Mouse (Mus musculus) heart, postnatal 10 days (tissue): ENCODE measurements around the gene Fam167b. TPM values are rescaled to one million over a fixed set of nuclear protein-coding genes. Genes with fewer than 3 reads are reported as not detected.
"Not testable (repeated sequence)": the region's sequence is repeated elsewhere in the genome, so short reads cannot be mapped to it uniquely, and the experiment has no call there.

Source experiments
- DNase-seq, 2 experiments: peaks; one replicate each; pipeline ENCODE4 v3.0.0; 2021
- intact Hi-C: fragments of 180-260 bp; cut with DNase I; formaldehyde crosslinking; loops from one replicate; pipeline ENCODE4 v1.15.1; 2025
- total RNA-seq, 2 experiments: library from RNA; stranded (reverse); gene quantifications; 2 replicates each; pipeline ENCODE4 v1.2.3; 2021

The Fam167b gene
- total RNA-seq, 2 experiments from 2014 or later, result 1.7 to 1.9 TPM

DNA sequence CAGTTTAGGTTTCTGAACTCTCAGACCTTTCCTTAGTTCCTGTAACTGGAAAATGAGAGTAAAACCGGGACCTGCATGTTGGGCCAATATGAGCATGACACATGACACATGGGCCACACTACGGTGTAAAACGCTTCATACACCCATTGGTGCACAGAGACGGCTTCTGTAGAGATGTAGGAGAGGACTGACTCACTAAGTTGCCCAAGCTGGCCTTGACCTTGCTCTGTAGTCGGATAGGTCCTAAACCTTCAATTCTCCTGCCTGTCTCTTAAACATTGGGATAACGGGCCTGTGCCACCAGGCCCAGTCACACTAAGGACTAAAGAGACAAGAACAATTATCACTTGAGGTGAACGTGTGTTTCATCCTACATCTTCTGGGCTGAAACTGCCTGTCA, 10.0 kb downstream of the Fam167b start:
- DNase-seq, result no peak
- intact Hi-C loops, result no loop called here

DNA sequence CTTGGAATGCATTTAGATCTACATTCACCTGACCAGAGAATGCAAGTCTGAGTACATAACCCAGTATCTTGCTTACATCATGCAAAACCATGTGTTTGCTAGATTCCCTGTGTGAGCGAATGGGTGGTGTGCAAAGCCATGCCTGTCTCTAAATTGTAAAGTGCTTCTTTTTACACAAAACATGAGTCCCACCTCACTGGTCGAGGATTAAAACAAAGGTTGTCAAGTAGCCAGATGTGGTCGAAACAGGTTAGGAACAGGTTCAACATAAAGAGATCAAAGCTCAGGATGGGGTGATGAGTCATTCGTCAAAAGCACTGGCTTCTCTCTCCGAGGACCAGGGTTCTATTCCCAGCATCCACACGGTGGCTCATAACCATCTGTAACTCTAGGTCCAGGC, 13.2 kb downstream of the Fam167b start:
- intact Hi-C loops, result no loop called here
- DNase-seq, result no peak

DNA sequence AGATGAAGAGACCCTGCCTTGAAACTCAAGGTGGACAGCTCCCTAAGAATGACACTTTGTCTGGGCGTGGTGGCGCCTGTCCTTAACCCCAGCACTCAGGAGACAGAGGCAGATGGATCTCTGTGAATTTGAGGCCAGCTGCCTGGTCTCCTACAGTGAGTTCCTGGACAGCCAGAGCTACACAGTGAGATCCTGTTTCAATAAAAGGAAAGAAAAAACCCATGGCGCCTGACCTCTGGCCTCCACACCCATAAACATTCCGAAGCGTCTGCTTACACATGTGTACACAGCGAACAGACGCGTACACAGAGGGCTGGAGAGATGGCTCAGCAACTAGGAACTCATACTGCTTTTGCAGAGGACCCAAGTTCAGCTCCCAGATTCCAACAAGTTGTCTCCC, 14.6 kb downstream of the Fam167b start:
- DNase-seq, result no peak
- intact Hi-C loops, result no loop called here

DNA sequence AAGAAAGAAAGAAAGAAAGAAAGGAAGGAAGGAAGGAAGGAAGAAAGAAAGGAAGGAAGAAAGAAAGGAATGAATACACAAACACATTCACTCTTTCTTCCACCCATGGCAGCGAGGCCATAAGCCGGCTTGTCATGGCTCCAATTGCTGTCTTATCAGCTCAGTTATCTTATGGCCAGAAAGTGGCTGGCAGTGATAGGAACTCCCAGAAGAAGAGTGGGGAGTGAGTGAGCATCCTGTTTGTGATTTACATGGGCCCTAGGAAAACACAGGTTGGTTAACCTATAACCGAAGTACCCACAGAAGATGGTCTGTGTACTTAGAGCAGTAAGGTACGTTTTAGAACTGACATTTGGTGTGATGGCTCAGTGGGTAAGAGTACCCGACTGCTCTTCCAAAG, 17.2 kb downstream of the Fam167b start:
- no peak for DNase-seq
- intact Hi-C loops, result no loop called here

DNA sequence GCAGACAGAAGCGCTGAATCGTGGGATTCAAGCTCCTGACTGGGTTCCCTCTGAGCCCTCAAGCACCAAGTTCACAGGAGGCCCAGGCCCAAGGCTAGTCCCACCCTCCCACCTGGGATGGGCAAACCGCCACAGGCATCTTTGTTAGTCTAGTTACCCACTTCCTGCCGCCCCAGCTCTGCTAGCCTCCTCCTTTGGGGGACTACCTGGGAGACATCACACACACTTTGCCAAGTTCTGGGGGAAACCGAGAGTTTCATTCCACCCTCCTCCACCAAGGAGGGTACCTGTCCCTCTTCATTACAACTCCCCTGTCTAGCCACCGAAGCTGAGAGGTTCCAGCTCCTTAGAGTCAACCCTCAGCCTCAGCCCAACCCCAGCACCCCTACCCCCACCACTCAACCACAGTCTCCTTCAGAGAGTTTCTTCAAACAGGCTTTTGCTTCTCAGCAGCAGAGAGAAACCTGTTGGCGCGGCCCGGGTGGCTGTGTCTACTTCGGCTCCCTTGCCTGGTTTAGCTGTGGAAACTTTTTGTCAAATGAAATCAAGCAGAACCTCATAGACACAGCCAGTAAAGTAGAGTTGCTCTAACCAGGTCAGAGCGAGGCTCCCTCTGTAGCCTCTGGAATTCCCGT, 19.9 kb downstream of the Fam167b start:
- intact Hi-C loops, result no loop called here
- DNase-seq, result no peak

DNA sequence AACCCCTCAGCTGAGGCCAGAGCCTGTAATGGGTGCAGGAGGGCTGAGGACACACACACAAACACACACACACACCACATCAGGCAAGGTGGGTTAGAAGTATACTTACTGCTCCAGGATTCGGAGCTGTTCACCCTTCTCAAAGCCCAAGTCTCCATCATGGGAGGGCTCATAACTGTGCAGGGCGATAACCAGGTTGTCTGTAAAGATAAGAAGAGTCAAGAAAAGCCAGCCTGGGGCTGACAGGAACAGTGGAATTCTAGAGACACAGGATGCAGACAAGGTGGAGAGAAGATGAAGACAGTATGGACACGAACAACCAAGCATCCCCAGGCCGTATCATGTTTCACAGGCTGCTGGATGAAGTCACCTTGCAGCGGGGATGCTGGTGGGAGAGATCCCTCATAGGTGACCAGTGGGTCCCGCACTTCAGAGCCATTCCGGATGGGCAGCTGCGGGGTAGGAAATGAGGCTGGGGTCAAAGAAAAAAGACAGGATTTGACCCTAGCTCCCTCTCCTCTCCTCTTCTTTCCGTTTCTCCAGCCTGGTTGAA, 21.0 kb downstream of the Fam167b start:
- no peak for DNase-seq
- intact Hi-C loops, result no loop called here

DNA sequence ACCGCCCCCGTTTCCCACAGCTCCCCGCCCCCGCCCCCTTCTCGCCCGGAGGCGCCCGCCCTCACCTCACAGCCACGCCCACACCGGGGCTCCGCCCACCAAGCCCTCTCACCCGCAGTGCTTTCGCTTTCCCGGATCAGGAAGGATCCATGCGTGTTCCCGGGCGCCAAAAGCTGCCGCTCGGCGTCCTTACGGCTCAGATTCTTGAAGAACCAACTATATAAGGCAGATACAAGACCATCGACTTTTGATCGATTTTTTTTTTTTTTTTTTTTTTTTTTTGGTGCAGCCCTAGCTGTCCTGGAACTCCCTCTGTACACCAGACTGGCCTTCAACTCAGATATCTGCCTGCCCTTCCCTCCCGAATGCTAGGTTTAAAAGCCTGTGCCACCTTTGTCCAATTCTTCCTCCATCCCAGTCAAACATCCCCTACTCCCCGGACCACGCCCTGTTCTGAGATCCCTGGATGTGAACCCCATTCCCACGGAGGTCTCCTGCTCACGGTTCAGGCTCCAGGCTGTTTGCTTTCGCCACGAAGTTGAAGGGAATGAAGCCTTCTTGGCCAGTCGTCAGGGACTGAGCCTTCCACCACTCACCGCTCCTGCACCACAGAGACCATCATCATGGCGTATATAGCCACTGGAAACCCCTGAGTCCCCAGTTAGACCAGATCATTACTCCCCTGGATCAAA, 21.7 kb downstream of the Fam167b start:
- intact Hi-C loops, result no loop called here
- peak; percentile 86 to 92 for DNase-seq

DNA sequence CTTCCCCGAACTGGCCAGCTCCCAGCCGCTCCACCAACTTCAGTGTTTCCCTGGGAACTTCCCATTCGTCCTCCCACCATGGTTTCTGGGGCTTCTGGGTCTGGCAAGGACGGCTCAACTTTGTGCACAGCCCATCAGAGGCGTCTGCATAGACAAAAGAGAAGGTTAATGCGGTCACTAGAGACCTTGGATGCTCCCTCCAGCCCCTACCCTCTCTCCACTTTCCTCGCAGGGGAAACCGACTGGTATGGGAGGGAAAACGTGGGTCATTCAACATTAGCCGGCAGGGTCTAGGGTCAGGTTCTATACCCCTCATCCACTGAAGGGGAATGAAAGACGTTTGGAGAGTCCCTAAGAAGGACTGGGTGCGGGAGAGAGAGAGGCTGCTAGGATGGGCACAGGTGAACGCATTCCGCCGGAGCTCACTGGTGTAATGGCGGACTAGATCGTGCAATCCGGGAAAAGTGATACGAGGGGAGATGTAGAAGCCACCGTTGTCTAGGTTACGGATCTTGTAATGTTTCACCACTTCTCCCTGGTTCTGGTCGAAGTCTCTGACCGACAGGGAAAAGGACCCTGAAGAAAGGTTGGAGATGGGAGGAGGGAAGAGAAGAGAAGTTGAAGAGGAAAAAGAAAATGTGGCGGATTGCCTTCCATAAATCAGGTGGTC, 22.4 kb downstream of the Fam167b start:
- peak in 1 of 2 experiments; percentile 24 for DNase-seq

DNA sequence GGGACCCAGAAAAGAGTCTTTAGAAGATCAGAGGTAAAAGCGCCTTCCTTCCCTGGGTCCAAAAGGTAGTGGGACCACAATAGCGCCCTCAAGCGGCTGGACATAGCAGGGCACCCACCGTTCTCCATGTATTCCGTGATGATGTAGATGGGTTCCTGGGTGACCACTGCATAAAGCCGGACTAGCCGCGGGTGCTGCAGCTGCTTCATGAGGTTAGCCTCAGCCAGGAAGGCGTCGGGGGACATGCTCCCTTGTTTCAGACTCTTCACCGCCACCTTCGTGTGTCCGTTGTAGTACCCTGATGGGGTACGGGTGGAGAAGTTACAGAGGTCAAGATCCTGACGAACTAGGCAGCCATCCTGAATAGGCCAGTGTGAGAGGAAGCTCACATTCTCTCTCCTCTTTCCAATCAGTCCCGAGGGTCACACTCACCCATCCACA, 22.9 kb downstream of the Fam167b start:
- peak in 1 of 2 experiments; percentile 63 for DNase-seq
- intact Hi-C loops, result no loop called here

More for the DNA sequence above, 22.4 kb downstream of the Fam167b start:
- intact Hi-C loops, result no loop called here

DNA sequence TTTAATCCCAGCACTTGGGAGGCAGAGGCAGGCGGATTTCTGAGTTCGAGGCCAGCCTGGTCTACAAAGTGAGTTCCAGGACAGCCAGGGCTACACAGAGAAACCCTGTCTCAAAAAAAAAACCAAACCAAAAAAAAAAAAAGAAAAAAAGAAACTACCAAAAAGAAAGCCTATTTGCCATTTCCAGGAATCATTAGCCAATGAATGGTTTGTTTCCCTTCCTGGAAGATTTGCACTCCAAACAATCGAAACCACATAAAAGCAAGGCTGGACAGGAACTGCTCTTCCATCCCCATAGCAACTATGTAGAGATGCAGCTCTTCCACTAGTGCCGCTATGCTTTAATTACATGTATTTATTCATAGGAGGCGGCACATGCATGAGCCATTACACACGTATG, 23.8 kb downstream of the Fam167b start:
- DNase-seq, intact Hi-C loops: not testable (repeated sequence)

DNA sequence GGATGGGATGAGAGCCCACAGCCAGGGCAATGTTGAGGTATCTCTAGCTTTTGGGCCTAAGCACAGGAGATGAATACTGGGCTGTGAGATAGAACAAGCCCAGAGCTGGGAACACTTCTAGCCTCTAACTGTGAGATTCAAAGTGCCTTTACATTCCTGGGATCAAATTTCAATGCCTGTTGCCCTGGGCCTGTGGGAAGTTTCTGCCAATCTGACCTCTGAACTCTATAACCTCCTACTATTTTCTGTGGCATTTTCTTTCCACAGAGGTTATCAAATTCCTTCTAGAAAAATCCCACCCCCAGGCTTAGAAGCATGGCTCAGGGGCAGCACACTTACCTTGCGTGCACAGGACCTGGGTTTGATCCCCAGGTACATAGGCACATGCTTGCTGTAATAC, 28.1 kb downstream of the Fam167b start:
- intact Hi-C loops, result no loop called here
- no peak for DNase-seq

DNA sequence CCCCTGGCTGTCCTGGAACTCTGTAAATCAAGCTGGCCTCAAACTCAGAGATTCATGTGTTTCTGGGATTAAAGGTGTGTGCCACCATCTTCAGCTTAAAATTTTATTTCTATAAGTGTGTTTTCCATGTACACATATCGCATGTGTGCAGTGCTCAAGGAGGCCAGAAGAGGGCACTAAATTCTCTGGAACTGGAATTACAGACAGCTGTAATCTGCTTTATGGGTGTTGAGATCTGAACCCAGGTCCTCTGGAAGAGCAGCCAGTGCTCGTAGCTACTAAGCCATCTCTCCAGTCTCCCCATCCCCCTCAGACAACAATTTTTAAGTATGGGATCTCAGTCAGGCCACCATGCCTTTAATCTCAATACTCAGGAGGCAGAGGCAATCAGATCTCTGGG, 29.0 kb downstream of the Fam167b start:
- peak in 1 of 2 experiments; percentile 40 for DNase-seq
- intact Hi-C loops, result loop anchor here (2.0 kb wide), 1 partner anchor 59 kb away; no protein-coding TSS in a partner anchor

DNA sequence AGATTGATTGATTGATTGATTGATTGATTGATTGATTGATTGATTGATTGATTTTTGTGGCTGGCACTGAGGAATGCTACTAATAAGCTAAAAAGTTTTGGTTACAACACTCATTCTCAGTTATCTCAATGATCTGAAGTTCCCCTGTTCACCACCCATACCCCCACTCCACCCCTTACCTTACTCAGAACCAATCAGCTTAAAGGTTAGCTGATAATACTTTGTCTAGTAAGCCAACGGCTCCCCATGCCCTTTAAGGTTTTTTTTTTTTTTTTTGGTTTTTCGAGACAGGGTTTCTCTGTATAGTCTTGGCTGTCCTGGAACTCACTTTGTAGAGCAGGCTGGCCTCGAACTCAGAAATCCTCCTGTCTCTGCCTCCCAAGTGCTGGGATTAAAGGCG, 30.7 kb downstream of the Fam167b start:
- intact Hi-C loops, result loop anchor here (2.0 kb wide), 1 partner anchor 61 kb away; no protein-coding TSS in a partner anchor
- DNase-seq, result not testable (repeated sequence)

DNA sequence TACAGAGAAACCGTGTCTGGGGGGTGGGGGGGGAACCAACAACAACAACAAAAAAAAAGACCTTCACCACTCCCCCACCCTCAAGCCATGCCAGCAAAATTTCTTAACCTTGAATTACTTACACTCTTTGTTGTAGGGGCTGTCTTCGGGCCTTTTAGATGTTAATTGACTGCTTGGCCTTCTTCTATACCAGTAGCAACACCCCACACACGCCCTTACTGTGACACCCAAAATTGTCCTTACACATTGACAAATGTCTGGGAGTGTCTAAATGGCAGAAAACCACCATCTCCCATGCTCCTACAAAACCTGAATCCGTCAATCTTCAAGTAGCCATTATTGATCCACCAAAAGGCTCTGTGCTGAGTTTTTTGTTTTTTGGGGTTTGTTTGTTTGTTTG, 34.2 kb downstream of the Fam167b start:
- intact Hi-C loops, result loop anchor here (5.0 kb wide), 1 partner anchor 47 kb away; no protein-coding TSS in a partner anchor
- no peak for DNase-seq

DNA sequence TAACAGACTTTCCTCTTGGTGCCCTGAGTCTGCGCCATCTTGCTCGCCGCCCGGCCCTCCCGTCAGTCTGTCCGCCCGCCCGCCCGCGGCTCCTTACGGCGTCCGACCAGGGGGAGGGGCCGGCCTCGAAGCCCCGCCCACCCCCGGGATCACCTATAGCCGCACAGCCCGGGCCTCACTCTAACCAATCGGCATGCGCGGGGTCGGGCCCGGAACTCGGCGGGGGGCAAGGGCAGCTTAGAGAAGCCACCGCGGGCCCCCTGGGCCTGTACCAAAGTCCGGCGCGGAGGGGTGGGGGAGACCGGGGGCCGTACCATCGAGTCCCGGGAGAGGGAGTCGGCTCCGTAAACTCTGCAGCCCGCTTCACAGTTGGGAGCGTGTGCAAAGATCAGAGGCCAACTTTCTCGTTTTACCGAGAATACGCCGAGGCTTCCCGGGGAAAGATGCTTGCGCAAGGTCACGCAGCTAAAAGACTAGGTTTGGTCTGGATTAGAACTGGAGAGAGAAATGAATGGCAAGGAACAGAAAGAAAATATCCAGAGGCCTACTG, 35.7 kb downstream of the Fam167b start, which contains the start of gene Hdac1:
Hdac1 (minus strand) TSS at position 122 of the 550 bp plus-strand sequence.
- intact Hi-C loops, result loop anchor here (5.0 kb wide), 1 partner anchor 45 kb away; no protein-coding TSS in a partner anchor

DNA sequence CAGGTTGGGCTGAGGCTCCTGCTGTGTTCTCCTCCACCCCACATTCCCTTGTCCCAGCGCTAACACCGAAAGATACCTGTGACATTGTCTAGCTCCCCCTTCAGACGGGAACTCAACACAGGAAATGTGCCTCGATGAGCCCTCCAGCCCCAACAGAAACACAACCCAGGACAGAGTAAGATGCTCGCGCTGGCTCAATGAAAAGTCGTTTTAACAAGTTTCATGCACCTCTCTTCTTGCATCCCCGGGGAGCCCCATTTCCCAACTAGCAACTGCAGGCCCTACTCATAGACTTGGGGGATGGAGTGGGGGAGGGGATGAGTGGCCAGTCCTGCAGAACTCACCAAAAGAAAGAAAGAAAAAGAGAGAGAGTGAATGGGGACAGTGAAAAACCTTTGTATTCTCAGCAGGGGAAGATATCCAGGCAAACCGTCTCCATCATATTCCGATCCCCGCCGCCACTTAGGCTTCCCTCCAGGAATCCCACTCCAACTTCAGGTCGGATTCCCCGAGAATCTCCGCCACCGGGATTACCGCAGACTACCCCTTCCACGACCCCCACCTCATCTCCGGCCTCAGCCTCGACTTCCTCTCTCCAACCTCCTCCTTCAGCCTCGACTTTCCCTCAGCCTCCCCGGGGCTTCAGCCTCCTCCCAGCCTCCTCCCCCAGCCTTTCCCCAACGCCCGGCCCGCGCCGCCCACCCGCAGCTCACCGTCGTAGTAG, 36.3 kb downstream of the Fam167b start:
- intact Hi-C loops, result loop anchor here (5.0 kb wide), 1 partner anchor 45 kb away; no protein-coding TSS in a partner anchor
- DNase-seq, result peak in 1 of 2 experiments; percentile 31

More for the DNA sequence above, 35.7 kb downstream of the Fam167b start, which contains the start of gene Hdac1:
- DNase-seq, result peak; percentile 97 to 98

DNA sequence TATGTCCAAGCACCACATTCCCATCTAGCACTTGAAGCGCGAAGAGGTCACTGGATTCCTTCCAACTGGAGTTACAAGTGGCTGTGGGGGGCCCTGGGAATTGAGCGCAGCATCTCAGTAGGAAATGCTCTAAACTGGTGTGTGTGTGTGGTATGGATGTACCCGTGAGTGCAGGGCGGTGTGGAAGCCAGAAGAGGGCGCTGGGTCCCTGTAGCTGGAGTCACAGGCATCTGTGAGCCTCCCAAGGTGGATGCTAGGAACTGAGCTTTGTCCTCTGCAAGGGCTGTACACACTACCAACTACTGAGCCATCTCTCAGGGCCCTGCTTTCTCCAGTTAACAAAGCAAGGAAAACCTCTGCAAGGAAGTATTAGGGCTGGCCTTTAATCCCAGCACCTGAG, 38.3 kb downstream of the Fam167b start:
- intact Hi-C loops, result loop anchor here (5.0 kb wide), 1 partner anchor 43 kb away; no protein-coding TSS in a partner anchor
- peak; percentile 18 to 30 for DNase-seq

DNA sequence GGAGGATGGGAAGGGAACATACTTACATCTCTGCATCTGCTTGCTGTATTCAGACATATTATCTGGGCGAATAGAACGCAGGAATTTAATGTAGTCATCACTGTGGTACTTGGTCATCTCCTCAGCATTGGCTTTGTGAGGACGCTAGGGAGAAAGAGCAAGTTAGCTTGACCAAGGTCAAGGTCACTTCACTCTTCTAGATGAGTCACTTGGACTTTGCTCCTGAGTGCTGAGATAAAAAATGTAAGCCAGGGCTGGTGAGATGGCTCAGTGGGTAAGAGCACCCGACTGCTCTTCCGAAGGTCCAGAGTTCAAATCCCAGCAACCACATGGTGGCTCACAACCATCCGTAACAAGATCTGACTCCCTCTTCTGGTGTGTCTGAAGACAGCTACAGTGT, 49.4 kb downstream of the Fam167b start:
- intact Hi-C loops, DNase-seq: not testable (repeated sequence)
